Mouse (Mus musculus): ENCODE measurements around the gene Mob4. TPM values are rescaled to one million over a fixed set of nuclear protein-coding genes. Genes with fewer than 3 reads are reported as not detected.

Gene Mob4
- polyA plus RNA-seq (2014; fragmentation: Illumina TruSeq; extraction: RNeasy Lipid Tissue Mini Kit (QIAGEN cat#74804); ENCODE audit: low replicate concordance), result 270 TPM

GRCm38 (mm10) chr1:55130943-55131401, at the start of gene Mob4:
Gene Mob4 (plus strand): TSS chr1:55131231.

GRCm38 (mm10) chr1:55087932-55088610, 43.0 kb upstream of the Mob4 start, which contains the start of the genes Hspe1 and Hspd1:
Gene Hspe1 (plus strand): TSS chr1:55088132.
Gene Hspd1 (minus strand): TSS chr1:55088243.

Other genes starting within 250 kb of the Mob4 start
- 21.1 TPM for gene Ankrd44, start 204.8 kb upstream of the Mob4 start, polyA plus RNA-seq (2014; fragmentation: Illumina TruSeq; extraction: RNeasy Lipid Tissue Mini Kit (QIAGEN cat#74804); ENCODE audit: low replicate concordance)
- gene Sf3b1, start 103.8 kb upstream of the Mob4 start, polyA plus RNA-seq (2014; fragmentation: Illumina TruSeq; extraction: RNeasy Lipid Tissue Mini Kit (QIAGEN cat#74804); ENCODE audit: low replicate concordance), result 419 TPM
- gene Coq10b, start 78.5 kb upstream of the Mob4 start, polyA plus RNA-seq (2014; fragmentation: Illumina TruSeq; extraction: RNeasy Lipid Tissue Mini Kit (QIAGEN cat#74804); ENCODE audit: low replicate concordance), result 169 TPM
- 332 TPM for gene Hspe1, start 43.1 kb upstream of the Mob4 start, polyA plus RNA-seq (2014; fragmentation: Illumina TruSeq; extraction: RNeasy Lipid Tissue Mini Kit (QIAGEN cat#74804); ENCODE audit: low replicate concordance)
- gene Hspd1, start 43.0 kb upstream of the Mob4 start, polyA plus RNA-seq (2014; fragmentation: Illumina TruSeq; extraction: RNeasy Lipid Tissue Mini Kit (QIAGEN cat#74804); ENCODE audit: low replicate concordance), result 483 TPM
- gene Rftn2, start 95.6 kb downstream of the Mob4 start, polyA plus RNA-seq (2014; fragmentation: Illumina TruSeq; extraction: RNeasy Lipid Tissue Mini Kit (QIAGEN cat#74804); ENCODE audit: low replicate concordance), result 3.3 TPM
- 8.3 TPM for gene Mars2, start 105.9 kb downstream of the Mob4 start, polyA plus RNA-seq (2014; fragmentation: Illumina TruSeq; extraction: RNeasy Lipid Tissue Mini Kit (QIAGEN cat#74804); ENCODE audit: low replicate concordance)
- 0.52 TPM for gene Boll, start 232.2 kb downstream of the Mob4 start, polyA plus RNA-seq (2014; fragmentation: Illumina TruSeq; extraction: RNeasy Lipid Tissue Mini Kit (QIAGEN cat#74804); ENCODE audit: low replicate concordance)